Mouse (Mus musculus): ENCODE measurements around the gene Zcchc8.

The Zcchc8 gene

GRCm38 (mm10) chr5:123683377-123684220, 37.3 kb downstream of the Zcchc8 start:
- peak; percentile 41 to 44 for DNase-seq

- no peak for DNase-seq
These were observed 37.9 kb downstream of the Zcchc8 start for GRCm38 (mm10) chr5:123683043-123683376.

- no peak for DNase-seq
These were observed 38.5 kb downstream of the Zcchc8 start for GRCm38 (mm10) chr5:123682372-123682771.

GRCm38 (mm10) chr5:123679546-123680263, 41.2 kb downstream of the Zcchc8 start:
- no peak for DNase-seq

GRCm38 (mm10) chr5:123679106-123679505, 41.8 kb downstream of the Zcchc8 start:
- DNase-seq = no peak

- no peak for DNase-seq
These were observed 45.2 kb downstream of the Zcchc8 start for GRCm38 (mm10) chr5:123675717-123676116.

GRCm38 (mm10) chr5:123675221-123675620, 45.7 kb downstream of the Zcchc8 start:
- no peak for DNase-seq

GRCm38 (mm10) chr5:123671473-123671820, 49.5 kb downstream of the Zcchc8 start:
- no peak for DNase-seq

- no peak for DNase-seq
These were observed 50.0 kb downstream of the Zcchc8 start for GRCm38 (mm10) chr5:123670800-123671472.

- no peak for DNase-seq
These were observed 50.7 kb downstream of the Zcchc8 start for GRCm38 (mm10) chr5:123669991-123670799.

GRCm38 (mm10) chr5:123667915-123668314, 53.0 kb downstream of the Zcchc8 start:
- no peak for DNase-seq

- DNase-seq = no peak
These were observed 54.9 kb downstream of the Zcchc8 start for GRCm38 (mm10) chr5:123665956-123666355.

- DNase-seq = no peak
These were observed 56.6 kb downstream of the Zcchc8 start for GRCm38 (mm10) chr5:123664329-123664728.

GRCm38 (mm10) chr5:123662059-123662458, 58.8 kb downstream of the Zcchc8 start:
- DNase-seq = no peak

- no peak for DNase-seq
These were observed 59.3 kb downstream of the Zcchc8 start for GRCm38 (mm10) chr5:123661602-123662001.

GRCm38 (mm10) chr5:123657651-123658050, 63.2 kb downstream of the Zcchc8 start:
- DNase-seq = no peak

GRCm38 (mm10) chr5:123654937-123655336, 66.0 kb downstream of the Zcchc8 start:
- no peak for DNase-seq

GRCm38 (mm10) chr5:123653287-123653801, 67.6 kb downstream of the Zcchc8 start:
- no peak for DNase-seq

GRCm38 (mm10) chr5:123650825-123651224, 70.1 kb downstream of the Zcchc8 start:
- DNase-seq = no peak

Data from thymus, adult 18-20 months (tissue).